Comparison of ENCODE assay signal across 11 mouse cellular contexts in genomic region chr1:76944046-76944445, GRCm38 (mm10).
"Had no signal": no experiment of that assay in that cellular context is flagged by ENCODE, and none has a peak within 500 bp of the region (broad histone marks: within the 10 kb centered on the region; RNA-seq: fewer than 3 reads in every experiment).

No protein-coding gene starts in this region.

- ATAC-seq: intestine, embryonic 15.5 days; liver, postnatal 0 days had no signal

- H3K36me3 ChIP-seq: intestine, embryonic 15.5 days; liver, embryonic 13.5 days; neural tube, embryonic 12.5 days had no signal

- H3K4me3 ChIP-seq: intestine, embryonic 15.5 days; left cerebral cortex, adult 2 months; liver, embryonic 13.5 days; neural tube, embryonic 12.5 days had no signal

- H3K27ac ChIP-seq: intestine, embryonic 15.5 days; left cerebral cortex, adult 2 months; liver, embryonic 13.5 days; neural tube, embryonic 12.5 days; stomach, postnatal 0 days had no signal

- DNase-seq: kidney, adult 18-20 months; kidney, postnatal 25 days; liver; liver, embryonic 13.5 days; liver, postnatal 0 days; midbrain, embryonic 14.5 days; thymus, postnatal 4 days had no signal

- H3K4me2 ChIP-seq: intestine, embryonic 15.5 days; liver, embryonic 13.5 days; neural tube, embryonic 12.5 days had no signal

- H3K9me3 ChIP-seq: intestine, embryonic 15.5 days; liver, embryonic 13.5 days; neural tube, embryonic 12.5 days had no signal

- H3K9ac ChIP-seq: intestine, embryonic 15.5 days; liver, embryonic 13.5 days; liver, postnatal 0 days; neural tube, embryonic 12.5 days had no signal

- H3K4me1 ChIP-seq: liver, embryonic 13.5 days; neural tube, embryonic 12.5 days had no signal

- H3K27me3 ChIP-seq: intestine, embryonic 15.5 days; liver, embryonic 13.5 days; neural tube, embryonic 12.5 days had no signal
